Mouse (Mus musculus) gastrocnemius, postnatal 25 days (tissue): ENCODE results near the gene Syne4. TPM values are rescaled to one million over a fixed set of nuclear protein-coding genes. Genes with fewer than 3 reads are reported as not detected.
A peak's percentile ranks its signal among the peaks of the same experiment; 100 is the strongest.

Experiments
- DNase-seq: peaks from one replicate; pipeline ENCODE4 v3.0.0; 2022
- total RNA-seq, 2 experiments: library from RNA; stranded (reverse); gene quantifications; 1 replicate in 1 of 2; 2 replicates in 1 of 2; pipeline ENCODE4 v1.2.3; 2021

Syne4 gene
- total RNA-seq, 2 experiments from 2014 or later = 1.2 to 1.4 TPM

DNA sequence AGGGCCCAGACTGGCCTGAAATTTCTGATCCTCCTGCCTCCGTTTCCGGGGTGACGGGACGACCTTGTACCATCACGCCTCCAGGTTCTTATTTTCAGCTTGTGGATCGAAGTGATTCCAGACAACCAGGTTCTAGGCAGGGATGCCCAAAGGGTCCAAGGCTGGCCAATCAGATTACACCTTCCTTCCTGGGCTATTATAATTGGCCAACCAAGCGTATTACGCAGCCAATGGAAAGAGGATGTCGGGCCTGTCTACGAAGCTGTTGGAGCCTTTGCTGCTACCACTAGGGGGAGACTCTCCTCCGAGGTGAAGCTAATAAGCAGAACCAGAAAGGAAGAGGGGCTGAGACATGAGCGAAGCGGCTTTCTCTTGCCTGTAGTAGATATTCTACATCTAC, 17.3 kb downstream of the Syne4 start:
- peak; percentile 57 for DNase-seq

DNA sequence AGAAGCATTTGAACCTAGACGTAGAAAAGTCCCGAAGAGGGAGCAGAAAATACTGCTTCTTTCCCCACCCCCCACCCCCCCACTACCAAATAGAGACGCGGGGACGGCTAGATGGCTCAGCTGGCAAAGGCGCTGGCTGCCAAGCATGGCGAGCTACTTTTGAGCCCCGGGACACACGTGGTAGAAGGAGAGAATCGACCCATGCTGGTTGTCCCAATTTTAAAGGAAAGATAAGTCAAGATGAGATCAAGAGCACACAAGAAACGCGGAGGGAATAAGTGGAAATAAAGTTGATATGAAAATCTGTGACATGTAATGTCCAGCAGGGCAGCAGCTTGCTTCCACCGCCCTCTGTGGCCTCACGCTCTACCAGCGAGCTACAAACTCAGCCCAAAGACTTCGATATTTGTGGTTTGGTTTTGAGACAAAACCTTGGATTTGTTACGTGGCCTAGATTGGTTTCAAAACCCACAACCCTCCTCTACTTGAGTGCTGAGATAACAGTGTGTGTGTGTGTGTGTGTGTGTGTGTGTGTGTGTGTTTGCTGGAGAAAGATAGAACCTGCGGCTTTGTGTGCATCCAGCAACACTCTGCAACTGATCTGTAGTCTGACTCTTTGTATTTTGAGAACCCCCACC, 18.1 kb downstream of the Syne4 start:
- no peak for DNase-seq

GRCm38 (mm10) chr7:30333436-30333835, 18.8 kb downstream of the Syne4 start:
- DNase-seq = peak; percentile 52

DNA sequence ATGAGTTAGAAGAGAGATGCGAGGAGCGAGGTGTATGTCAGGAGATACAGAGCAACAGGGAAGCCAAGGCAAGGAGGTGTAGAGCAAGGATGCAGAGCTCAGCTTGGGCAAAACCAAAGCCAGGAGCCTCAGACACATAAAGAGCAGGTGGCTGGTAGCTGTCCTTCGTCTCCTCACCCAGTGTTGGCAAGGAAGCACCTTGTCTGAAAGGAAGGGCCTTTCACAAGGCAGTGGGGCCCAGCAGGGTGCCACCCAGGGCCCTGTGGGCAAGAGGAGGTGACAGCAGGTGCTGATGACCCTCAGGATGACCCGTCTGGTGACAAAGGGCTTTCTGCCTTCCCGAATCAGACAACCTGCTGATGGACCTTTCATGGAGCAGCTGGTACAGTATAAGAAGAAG, 20.0 kb downstream of the Syne4 start:
- DNase-seq = no peak

DNA sequence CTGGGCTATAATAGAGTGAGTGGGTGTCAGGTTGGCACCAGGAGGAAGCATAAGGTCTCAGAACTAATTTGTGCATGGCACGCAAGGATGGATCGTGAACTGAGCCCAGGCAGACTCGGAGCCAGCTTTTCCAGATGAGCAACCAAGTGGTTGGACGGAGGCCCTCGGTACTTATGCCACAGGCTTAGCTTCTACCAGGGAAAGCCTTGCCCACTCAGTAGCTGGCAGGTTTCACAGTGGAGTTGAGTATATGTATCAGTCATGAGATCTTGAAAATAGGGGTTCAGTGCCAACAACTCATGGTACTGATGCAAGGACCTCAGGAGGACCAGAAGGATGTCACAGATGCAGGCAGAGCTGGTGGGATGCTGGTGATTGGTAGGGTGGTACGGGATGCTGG, 21.1 kb downstream of the Syne4 start:
- DNase-seq = no peak

DNA sequence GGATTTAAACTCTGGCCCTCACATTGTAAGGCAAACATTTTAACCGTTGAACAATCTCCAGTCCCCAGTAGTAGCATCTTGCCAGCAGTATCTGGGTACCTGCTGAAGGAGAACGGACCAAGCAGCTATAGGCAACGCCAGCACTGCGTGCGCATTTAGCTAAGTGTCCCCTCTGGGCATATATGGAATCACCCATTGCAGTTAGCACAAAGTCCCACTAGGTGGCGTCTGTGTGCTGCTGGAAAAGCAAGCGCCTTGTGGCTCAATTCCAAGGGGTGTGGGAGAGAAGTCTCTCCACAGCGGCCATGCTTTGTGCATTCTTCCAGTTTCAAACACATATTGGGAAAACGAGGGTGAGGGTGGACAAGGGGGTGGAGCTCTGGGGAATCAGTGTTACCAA, 21.8 kb downstream of the Syne4 start:
- peak; percentile 49 for DNase-seq

DNA sequence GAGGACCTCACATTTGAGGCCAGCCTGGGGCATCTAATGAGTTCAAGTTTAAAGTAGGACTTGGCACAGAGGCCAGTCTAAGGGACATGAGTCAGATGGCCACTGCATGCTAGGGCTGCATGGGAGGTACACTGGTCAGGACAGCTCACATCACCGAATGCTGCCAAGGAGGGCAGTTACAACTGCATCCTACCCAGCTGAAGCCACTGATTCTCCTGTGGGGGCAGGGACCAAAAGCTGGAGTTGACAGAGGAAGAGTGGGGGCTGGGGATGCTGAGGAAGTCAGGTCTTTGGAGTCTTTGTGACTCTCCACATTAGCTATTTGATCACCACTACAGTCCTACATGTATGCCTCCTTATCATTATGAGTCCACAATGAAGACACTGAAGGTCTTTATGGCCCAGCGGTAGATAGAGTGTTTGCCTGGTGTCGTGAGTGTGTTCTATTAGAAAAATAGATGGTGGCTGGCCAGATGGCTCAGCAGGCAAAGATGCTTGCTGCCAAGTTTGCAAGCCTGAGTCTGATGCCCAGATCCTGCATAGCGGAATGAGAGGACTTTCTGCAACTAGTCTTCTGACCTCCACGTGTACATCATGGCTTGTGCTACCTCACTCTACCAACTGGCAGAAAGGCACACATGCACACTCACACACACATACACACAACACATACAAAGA, 25.0 kb downstream of the Syne4 start:
- DNase-seq = no peak

DNA sequence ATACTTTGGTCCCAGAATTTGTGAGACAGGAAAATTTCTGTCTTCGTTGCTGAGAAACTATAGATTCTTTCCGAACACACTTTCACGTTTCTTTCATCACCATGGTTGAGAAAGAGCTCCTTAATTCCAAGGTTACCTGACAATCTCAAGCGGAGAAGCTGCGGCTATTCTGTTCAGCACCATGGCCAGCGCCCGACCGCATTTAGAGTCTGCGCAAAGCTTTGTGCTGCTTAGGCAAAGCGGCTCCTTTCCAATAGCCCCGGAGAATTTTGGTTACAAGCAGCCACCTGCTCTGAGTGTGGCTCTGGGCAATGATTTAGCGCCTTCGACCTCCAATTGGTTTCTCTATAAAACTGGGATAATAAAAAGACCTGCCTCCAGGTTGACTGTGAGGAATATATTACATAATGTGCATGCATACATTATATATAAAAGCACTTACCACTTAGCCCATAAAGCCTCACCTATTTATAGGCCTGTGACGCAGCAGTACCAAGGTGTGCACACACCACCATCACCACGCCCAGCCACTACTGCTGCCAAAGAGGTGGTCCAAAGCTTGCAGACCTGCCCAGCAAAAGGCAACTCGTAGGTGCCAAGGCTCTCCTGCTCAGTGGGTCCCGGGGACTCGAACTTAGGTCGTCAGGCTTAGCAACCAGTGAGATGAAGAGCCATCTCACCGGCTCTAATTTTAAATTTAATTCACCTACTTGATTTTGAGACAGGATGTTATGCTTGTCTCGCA, 32.2 kb downstream of the Syne4 start:
- no peak for DNase-seq

- DNase-seq = peak; percentile 28
Measured at GRCm38 (mm10) chr7:30347828-30348227, 33.2 kb downstream of the Syne4 start.

- DNase-seq = peak; percentile 39
Measured at GRCm38 (mm10) chr7:30353279-30353822, 38.7 kb downstream of the Syne4 start.

- DNase-seq = no peak
Measured at GRCm38 (mm10) chr7:30354059-30354458, 39.5 kb downstream of the Syne4 start.

DNA sequence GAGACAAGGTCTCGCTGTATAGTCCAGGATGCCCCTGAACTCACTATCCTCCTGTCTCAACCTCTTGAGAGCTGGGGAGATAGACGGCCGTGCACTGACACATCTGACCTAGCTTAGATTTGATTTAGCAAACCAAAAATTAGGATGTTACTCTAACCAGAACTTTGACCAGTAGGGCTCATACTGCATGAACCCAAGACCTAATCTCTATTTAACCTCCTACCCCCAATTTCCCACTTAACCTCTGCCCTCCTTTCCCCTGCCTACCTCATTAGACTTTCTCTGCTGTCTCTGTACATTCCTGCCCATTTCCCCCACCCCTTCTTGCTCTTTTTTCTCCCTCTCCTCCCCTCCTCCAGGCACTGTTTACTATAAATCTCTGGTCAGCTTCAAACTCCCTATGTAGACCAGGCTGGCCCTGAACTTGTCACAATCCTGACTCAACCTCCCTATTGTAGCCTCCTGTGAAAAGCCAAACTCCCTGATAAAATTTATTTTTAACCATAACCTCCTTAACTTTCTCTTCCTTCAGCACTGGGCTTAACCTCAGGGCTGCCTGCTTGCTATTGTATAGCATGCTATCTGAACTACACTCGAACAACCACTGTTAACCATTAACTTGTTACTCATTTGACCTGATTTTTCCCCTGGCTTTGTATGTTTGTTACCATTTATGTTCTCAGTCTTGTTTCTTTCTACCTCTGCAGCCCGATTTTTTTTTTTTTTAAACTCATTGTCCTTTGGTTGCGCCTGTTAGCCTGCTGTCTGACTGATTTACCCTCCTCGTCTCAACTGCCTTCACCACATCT, 44.0 kb downstream of the Syne4 start:
- no peak for DNase-seq

- DNase-seq = no peak
Measured at GRCm38 (mm10) chr7:30359276-30359865, 44.8 kb downstream of the Syne4 start.

- DNase-seq = no peak
Measured at GRCm38 (mm10) chr7:30360028-30360427, 45.4 kb downstream of the Syne4 start.

DNA sequence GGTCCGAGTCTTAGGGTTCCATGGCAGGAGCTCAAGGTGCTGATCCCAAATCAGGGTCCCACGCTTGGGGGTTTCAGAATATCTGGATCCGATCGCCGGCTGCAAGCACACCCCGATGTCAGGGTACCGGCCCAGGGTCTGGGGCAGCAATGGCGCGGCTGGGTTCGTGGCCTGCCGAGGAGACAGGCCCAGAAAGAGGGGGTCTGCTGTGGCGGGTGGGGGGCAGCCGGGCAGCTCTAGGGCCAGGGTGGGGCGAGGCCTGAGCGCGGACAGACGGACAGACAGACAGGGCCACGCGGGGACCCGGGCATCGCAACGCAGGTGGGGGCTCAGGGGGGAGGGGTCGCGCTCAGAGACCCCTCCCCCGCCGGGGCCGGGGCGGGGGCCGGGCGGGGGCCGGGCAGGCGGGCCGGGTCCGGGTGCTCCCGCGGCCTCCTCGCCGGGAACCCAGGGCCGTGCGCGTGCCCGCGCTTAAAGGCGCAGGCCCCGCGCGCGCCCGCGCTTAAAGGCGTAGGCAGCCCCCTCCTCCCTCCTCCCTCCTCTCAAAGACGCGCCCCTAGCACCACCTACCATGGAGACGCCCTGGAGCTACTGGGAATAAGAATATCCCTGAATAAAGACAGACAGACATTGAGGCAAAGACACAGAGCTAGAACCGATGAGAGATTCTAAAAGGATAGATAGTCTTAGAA, 48.2 kb downstream of the Syne4 start, which contains the start of gene Lrfn3:
TSS of gene Lrfn3 (minus strand) at position 121 of the 692 bp plus-strand sequence.
- DNase-seq = no peak

GRCm38 (mm10) chr7:30363344-30363738, 48.7 kb downstream of the Syne4 start:
- DNase-seq = no peak

DNA sequence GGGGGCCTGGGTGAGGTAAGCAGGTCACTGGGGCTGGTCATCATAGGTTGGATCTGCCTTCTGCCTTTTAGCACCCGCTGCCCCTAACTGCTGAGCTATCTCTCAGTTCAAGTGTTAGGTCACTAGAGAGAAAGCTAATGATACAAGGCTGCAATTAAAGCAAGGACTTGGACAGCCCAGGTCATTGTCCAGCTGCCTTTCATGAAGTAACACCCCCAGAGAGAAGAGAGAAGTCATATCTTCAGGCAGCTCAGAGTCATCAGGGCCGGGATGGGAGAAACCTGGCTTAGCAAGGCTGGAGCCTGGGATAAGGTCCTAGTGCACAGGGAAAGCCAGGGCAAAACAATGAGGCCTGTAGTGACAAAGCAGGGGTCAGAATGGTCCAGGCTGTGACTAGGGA, 52.9 kb downstream of the Syne4 start:
- DNase-seq = no peak
